Mouse (Mus musculus) liver, embryonic 14.5 days (tissue): ENCODE measurements around the gene Unk. TPM values are rescaled to one million over a fixed set of nuclear protein-coding genes. Genes with fewer than 3 reads are reported as not detected.
A peak's percentile ranks its signal among the peaks of the same experiment; 100 is the strongest.

Experiments
- ATAC-seq: fragments of 200-750 bp; cut with Nextera tagmentation; 2 replicates; pipeline ENCODE4 v1.8.0; 2017; ENCODE audit warnings: moderate number of reproducible peaks, mild to moderate bottlenecking, moderate library complexity; ENCODE audit not compliant: insufficient read depth
- DNase-seq, 3 experiments: peaks; one replicate each; pipeline ENCODE4 v3.0.0-alpha.2; 2012 to 2013; ENCODE audit warnings: low read depth in 3 of 3, low spot score in 3 of 3
- H3K27ac ChIP-seq: fragments of 300-500 bp; sonication (generic); 2 replicates; pipeline ENCODE4 v1.5.1; 2014; ENCODE audit warnings: moderate library complexity, mild to moderate bottlenecking, control low read depth, inconsistent platforms
- H3K27me3 ChIP-seq: fragments of 300-500 bp; sonication (generic); 2 replicates; pipeline ENCODE4 v1.6.1; 2014; ENCODE audit warnings: mild to moderate bottlenecking, low read length, moderate library complexity; ENCODE audit not compliant: control insufficient read depth, insufficient read depth
- H3K36me3 ChIP-seq: fragments of 300-500 bp; sonication (generic); replicated peaks from 2 replicates; pipeline ENCODE4 v1.6.1; 2014; ENCODE audit warnings: low read depth; ENCODE audit not compliant: control insufficient read depth, insufficient read depth
- H3K4me1 ChIP-seq, 2 experiments: fragments of 200-500 bp in 1 of 2; fragments of 300-500 bp in 1 of 2; sonication (generic) in 1 of 2; replicated peaks; 2 replicates each; pipeline ENCODE4 v1.6.1; 2012 to 2014; ENCODE audit warnings: antibody characterized with exemption in 1 of 2, inconsistent platforms in 1 of 2, low read length in 1 of 2; ENCODE audit not compliant: control insufficient read depth in 2 of 2, insufficient read depth in 2 of 2
- H3K4me2 ChIP-seq: fragments of 300-500 bp; sonication (generic); 2 replicates; pipeline ENCODE4 v1.6.1; 2014; ENCODE audit warnings: low read depth, mild to moderate bottlenecking, control low read depth, moderate library complexity
- H3K4me3 ChIP-seq, 2 experiments: fragments of 200-500 bp in 1 of 2; fragments of 300-500 bp in 1 of 2; sonication (generic) in 1 of 2; 2 replicates each; pipeline ENCODE4 v1.5.1; 2012 to 2014; ENCODE audit warnings: low read depth in 2 of 2, low read length in 2 of 2, mild to moderate bottlenecking in 2 of 2, control low read depth in 1 of 2, inconsistent platforms in 1 of 2, moderate library complexity in 1 of 2; ENCODE audit not compliant: insufficient read depth in 1 of 2
- H3K9ac ChIP-seq: fragments of 300-500 bp; sonication (generic); replicated peaks from 2 replicates; pipeline ENCODE4 v1.6.1; 2014; ENCODE audit warnings: mild to moderate bottlenecking, control low read depth, moderate library complexity
- H3K9me3 ChIP-seq: fragments of 300-500 bp; sonication (generic); 2 replicates; pipeline ENCODE4 v1.6.1; 2016; ENCODE audit warnings: low read length, mixed read lengths; ENCODE audit not compliant: control insufficient read depth
- CTCF ChIP-seq: IDR thresholded peaks from 2 replicates; pipeline ENCODE4 v1.5.1; 2016; ENCODE audit warnings: antibody characterized with exemption, low read depth, control low read depth
- EP300 ChIP-seq: IDR thresholded peaks from 2 replicates; pipeline ENCODE4 v1.6.1; 2016; ENCODE audit warnings: antibody characterized with exemption, low read depth
- WGBS: fragments of 180-500 bp; shearing (Covaris S2); extraction: QIAGEN DNeasy Blood & Tissue Kit; methylation state at CpG from one replicate; pipeline ENCODE4 v1.1.7; 2014; ENCODE audit not compliant: insufficient replicate concordance; 5-methylcytosine and 5-hydroxymethylcytosine counted together
- polyA plus RNA-seq, 2 experiments: library from polyadenylated mRNA; depleted of rRNA in 1 of 2; stranded (reverse) in 1 of 2; unstranded in 1 of 2; fragments of >200 nt; fragmentation: Nextera tagmentation in 1 of 2; extraction: Ambion mirVana in 1 of 2; gene quantifications; 2 replicates each; pipeline versions ENCODE4 v1.2.1 to v1.2.3; 2012 to 2014

Gene Unk
- polyA plus RNA-seq, 2 experiments: 6.4 to 12.1 TPM

DNA sequence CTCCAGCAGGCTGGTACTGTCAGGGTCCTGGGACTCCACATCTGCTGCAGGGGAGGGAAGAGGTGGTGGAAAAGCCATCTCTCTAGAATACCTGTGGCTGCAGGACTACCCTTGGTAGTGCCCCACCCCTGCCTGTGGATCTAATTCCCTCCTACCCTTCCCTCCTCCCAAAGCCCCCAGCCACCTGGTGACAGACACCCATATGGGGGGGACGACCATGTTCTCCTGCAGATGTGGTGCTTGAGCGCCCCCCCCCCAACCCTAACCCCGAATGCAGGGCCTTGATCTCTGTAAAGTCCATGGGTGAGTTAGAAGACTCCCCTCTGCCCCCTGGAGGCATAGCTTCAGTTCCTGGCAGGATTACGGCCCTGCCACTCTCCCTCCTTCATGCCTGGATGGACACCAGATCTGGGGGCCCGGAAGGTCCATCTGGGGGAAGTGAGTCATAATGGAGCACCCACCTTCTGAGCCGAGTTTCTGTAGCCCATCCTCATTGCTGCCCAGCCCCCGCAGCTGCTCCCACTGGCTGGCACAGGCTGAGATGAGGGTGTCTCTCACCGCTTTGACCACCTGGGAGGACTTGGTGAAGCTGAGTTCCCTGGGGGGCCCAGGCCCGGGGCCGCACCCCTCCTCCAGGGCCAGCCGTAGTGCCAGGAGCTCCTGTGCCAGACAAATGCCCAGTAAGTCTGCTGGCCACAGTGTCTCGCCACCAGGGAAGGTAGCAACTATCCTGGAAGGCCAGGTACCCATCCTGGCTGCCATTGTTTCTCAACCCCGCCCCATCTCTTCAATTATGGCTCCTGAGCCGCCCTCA, 77.0 kb downstream of the Unk start:
- Histone ChIP-seq H3K9me3 (no peaks in the 10 kb centered on the region), H3K4me1 (peaks cover 5 to 20% of the 10 kb centered on the region in 2 experiments), H3K27me3 (peaks cover 38% of the 10 kb centered on the region), H3K4me3 (no peak overlapping the region), H3K36me3 (no peaks in the 10 kb centered on the region), H3K9ac (no peak overlapping the region), H3K27ac (no peak overlapping the region), H3K4me2 (no peak overlapping the region)
- ATAC-seq (no peak), DNase-seq (no peak)
- TF ChIP-seq CTCF: peak; percentile 42
- TF ChIP-seq EP300: no peak
- WGBS: 37% methylated on average over 14 of the region's 14 CpGs

DNA sequence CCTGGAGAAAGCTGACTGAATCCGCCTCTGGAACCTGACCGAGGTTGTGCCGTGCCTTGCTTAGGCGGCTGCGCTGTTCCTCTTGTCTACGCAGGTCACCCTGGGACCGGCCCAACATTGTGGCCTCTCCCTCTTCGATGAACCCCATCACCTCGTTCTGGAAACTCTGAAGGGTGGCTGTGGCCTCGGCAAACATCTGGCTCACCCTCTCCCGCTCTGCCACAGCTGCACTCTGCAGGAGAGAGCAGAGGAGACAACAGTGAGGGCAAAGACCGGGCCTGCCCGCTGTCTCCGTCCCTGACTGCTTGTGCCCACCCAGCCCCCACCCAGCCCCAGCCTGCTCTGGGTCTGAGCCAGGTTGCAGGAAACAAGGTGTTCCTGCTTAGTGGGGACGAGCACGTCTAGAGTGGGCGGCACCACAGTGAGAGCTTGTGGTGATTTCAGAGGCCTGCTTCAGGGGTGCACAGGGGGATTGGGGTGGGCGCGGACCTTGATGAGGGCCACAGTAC, 77.7 kb downstream of the Unk start:
- Histone ChIP-seq H3K36me3 (no peaks in the 10 kb centered on the region), H3K4me1 (peaks cover 2 to 17% of the 10 kb centered on the region in 2 experiments; a peak in 3 of 4 replicates), H3K4me3 (no peak overlapping the region), H3K9me3 (no peaks in the 10 kb centered on the region), H3K27ac (no peak overlapping the region), H3K27me3 (peaks cover 38% of the 10 kb centered on the region), H3K9ac (no peak overlapping the region), H3K4me2 (peak overlapping the region; percentile 56; the same call in 1 of the 2 replicates)
- no peak for ATAC-seq
- DNase-seq: no peak
- WGBS: 62% methylated on average over 19 of the region's 19 CpGs
- TF ChIP-seq CTCF (no peak), EP300 (no peak)

DNA sequence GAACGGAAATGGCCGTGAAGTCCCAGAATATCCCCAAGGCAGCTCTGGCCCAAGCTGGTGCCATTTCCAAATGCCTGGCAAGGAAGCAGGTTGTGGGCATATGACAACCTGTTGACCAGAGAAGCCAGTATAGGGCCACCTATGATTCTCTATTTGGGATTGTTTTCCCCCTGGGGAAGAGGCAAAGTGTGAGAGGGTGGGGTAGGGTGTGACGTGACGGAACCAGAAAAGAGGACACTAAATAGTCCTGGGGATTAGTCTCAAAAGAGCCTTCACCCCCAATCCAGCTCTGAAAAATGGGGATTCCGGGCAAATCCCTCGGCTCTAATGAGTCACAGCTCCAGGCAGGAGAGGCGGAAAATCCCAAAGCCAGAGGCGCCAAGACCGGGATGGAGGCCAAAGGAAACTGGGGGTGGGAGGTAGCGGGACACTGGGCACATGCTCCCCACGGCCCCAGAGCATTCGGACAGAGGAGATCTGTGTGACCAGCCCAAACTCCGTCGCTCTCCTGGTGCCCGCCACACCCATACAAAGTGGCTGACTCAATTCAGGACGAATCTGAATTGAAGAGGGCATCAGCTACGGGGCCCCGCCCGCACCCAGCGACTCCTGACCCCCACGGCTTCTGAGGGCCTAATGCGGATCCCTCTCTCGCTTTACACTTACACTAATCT, 78.5 kb downstream of the Unk start:
- Histone ChIP-seq H3K9me3 (no peaks in the 10 kb centered on the region), H3K9ac (no peak overlapping the region), H3K4me1 (peaks cover 2 to 15% of the 10 kb centered on the region in 2 experiments; a peak in 3 of 4 replicates), H3K27me3 (peaks cover 38% of the 10 kb centered on the region), H3K4me3 (peak overlapping the region in 1 of 2 experiments; percentile 25; a peak in 1 of 4 replicates), H3K4me2 (peak overlapping the region; percentile 56), H3K36me3 (no peaks in the 10 kb centered on the region), H3K27ac (no peak overlapping the region)
- TF ChIP-seq EP300 (no peak), CTCF (no peak)
- no peak for ATAC-seq
- DNase-seq: no peak
- 22% methylated on average over 23 of the region's 23 CpGs for WGBS

DNA sequence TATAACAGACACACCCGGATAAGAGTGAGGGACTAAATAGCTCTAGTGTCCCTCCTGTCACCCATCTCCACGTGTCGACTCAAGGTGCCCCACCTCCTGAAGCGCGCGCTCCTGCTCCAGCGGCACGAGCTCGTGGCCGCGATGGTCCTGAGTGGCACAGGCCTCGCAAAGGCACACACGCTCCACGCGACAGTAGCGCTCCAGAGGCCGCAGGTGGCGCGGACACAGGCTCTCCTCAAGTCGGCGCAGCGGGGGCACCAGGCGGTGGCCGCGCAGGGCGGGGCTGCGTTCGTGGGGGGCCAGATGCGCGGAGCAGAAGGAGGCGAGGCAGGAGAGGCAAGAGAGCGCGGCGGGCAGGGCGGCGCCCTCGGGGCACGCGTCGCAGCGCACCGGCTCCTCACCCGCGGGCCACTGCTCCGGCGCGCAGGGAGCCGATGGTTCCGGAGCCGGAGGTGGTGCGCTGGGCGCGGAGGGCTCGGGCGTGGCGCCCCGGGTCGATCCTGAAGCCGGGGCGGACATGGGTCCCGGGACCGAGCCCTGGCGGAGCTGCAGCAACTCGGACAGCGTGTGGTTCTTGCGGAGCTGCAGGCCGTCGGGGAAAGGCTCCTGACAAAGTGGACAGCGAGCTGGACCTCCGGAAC, 79.4 kb downstream of the Unk start:
- H3K9ac ChIP-seq: peak overlapping the region; percentile 25; the same call in 1 of the 2 replicates
- H3K9me3 ChIP-seq: no peaks in the 10 kb centered on the region
- under 1% methylated on average over 68 of the region's 70 CpGs for WGBS
- peak; percentile 11; the same call in 1 of the 2 replicates for ATAC-seq
- no peaks in the 10 kb centered on the region for H3K36me3 ChIP-seq
- peaks cover 38% of the 10 kb centered on the region for H3K27me3 ChIP-seq
- H3K4me2 ChIP-seq: peak overlapping the region; percentile 56
- no peak for DNase-seq
- no peak overlapping the region for H3K27ac ChIP-seq
- H3K4me1 ChIP-seq: peaks cover 1 to 7% of the 10 kb centered on the region in 2 experiments; a peak in 3 of 4 replicates
- TF ChIP-seq CTCF (no peak), EP300 (no peak)
- peak overlapping the region; percentile 26 to 50 for H3K4me3 ChIP-seq
